Mouse (Mus musculus) CH12.LX (cell line): ENCODE results near the gene Slc10a7.

ENCODE experiments used
- CTCF ChIP-seq, 2 experiments: IDR thresholded peaks in 1 of 2; conservative IDR thresholded peaks in 1 of 2; 2 replicates each; pipeline ENCODE4 v1.5.1; 2011 to 2012; ENCODE audit warnings: low read depth in 2 of 2, low read length in 2 of 2, improper control_type of control experiment in 1 of 2, inconsistent platforms in 1 of 2, mild to moderate bottlenecking in 1 of 2, moderate library complexity in 1 of 2
- EP300 ChIP-seq: IDR thresholded peaks from 2 replicates; pipeline ENCODE4 v1.6.1; 2011; ENCODE audit warnings: low read length, improper control_type of control experiment
- POLR2A ChIP-seq: IDR thresholded peaks from 2 replicates; pipeline ENCODE4 v1.6.1; 2011; ENCODE audit warnings: low read depth, mild to moderate bottlenecking, improper control_type of control experiment, low read length

DNA sequence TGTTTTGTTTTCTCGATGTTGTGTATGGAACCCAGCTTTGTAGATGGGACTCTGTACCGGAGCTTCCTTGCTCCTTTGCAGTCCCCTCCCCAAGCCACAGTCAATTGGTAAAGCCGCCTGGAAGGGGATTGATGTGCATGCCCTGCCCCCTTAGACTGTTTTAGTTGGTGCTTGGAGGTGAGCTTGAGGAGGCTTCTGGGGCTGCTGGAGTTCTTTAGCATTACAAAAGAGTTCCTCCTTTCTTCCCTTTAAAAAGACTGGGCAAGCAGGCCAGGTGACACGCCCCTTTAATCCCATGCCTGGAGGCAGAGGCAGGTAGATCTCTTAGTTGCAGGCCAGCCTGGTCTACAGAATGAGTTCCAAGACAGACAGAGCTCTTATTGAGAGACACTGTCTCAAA lies 4.0 kb downstream of the Slc10a7 start:
- TF ChIP-seq CTCF (conservative IDR thresholded peaks at IDR 0.05 in 1 of 2, IDR thresholded peaks at IDR 0.05 in 1 of 2; ENCODE audit: low read depth in 2 of 2, low read length in 2 of 2) (no peak), POLR2A (no peak), EP300 (no peak)
